Comparison of ENCODE assay signal across 9 mouse cellular contexts in genomic region chr2:167250736-167251337, GRCm38 (mm10). TPM values are rescaled to one million over a fixed set of nuclear protein-coding genes. Genes with fewer than 3 reads are reported as not detected.
A peak's percentile ranks its signal among the peaks of the same experiment; 100 is the strongest.
DNase-seq lines count a peak whose midpoint lies in the region; ATAC-seq and TF ChIP-seq lines count a peak whose summit lies in the region.
"Had no signal": no experiment of that assay in that cellular context is flagged by ENCODE, and none has a peak within 500 bp of the region (broad histone marks: within the 10 kb centered on the region; RNA-seq: fewer than 3 reads in every experiment).

No protein-coding gene starts in this region.

- no peaks in the 10 kb centered on the region for H3K4me1 ChIP-seq in hindbrain, postnatal 0 days (ENCODE audit: insufficient read depth, low read length)
- no peaks in the 10 kb centered on the region for H3K4me1 ChIP-seq in hindbrain, embryonic 16.5 days (ENCODE audit: control insufficient read depth, insufficient read depth, low read depth, low read length)
- H3K4me1 ChIP-seq in heart, embryonic 14.5 days (ENCODE audit: control insufficient read depth in 2 of 2, insufficient read depth in 2 of 2, low read length in 2 of 2): peaks cover 22 to 29% of the 10 kb centered on the region in 2 experiments
- peaks cover 35% of the 10 kb centered on the region for H3K4me1 ChIP-seq in lung, embryonic 15.5 days
- H3K4me1 ChIP-seq in neural tube, embryonic 15.5 days: 0 out of 2 replicates have a peak, but pooled peaks cover 8% of the 10 kb centered on the region

- H3K27me3 ChIP-seq in hindbrain, postnatal 0 days (ENCODE audit: insufficient read depth, low read length): no peaks in the 10 kb centered on the region
- H3K27me3 ChIP-seq in hindbrain, embryonic 16.5 days (replicated peaks; ENCODE audit: control insufficient read depth, insufficient read depth, low read length): no peaks in the 10 kb centered on the region
- H3K27me3 ChIP-seq in heart, embryonic 14.5 days (ENCODE audit: control insufficient read depth, insufficient read depth, low read length): no peaks in the 10 kb centered on the region
- no peaks in the 10 kb centered on the region for H3K27me3 ChIP-seq in lung, embryonic 15.5 days
- no peaks in the 10 kb centered on the region for H3K27me3 ChIP-seq in neural tube, embryonic 15.5 days (replicated peaks)

- peak; percentile 35; the same call in 1 of the 2 replicates for ATAC-seq in hindbrain, postnatal 0 days
- no peak for ATAC-seq in hindbrain, embryonic 16.5 days
- no peak for ATAC-seq in heart, embryonic 14.5 days (ENCODE audit: insufficient number of reproducible peaks, insufficient read depth, low FRiP score, low read depth)
- ATAC-seq in lung, embryonic 15.5 days (ENCODE audit: borderline replicate concordance, extremely low read depth, low FRiP score, low TSS enrichment): peak; percentile 55; the same call in 1 of the 2 replicates
- no peak for ATAC-seq in neural tube, embryonic 15.5 days (ENCODE audit: low FRiP score)

- 31% methylated on average over 7 of the region's 7 CpGs for WGBS in hindbrain, postnatal 0 days
- 40% methylated on average over 7 of the region's 7 CpGs for WGBS in hindbrain, embryonic 16.5 days
- WGBS in heart, embryonic 14.5 days: 23% methylated on average over 7 of the region's 7 CpGs
- WGBS in lung, embryonic 15.5 days: 15% methylated on average over 7 of the region's 7 CpGs
- WGBS in neural tube, embryonic 15.5 days: 35% methylated on average over 7 of the region's 7 CpGs

- no peak for TF ChIP-seq CTCF in hindbrain, postnatal 0 days (IDR thresholded peaks at IDR 0.05; ENCODE audit: low read depth)

- DNase-seq in hindbrain, postnatal 0 days (ENCODE audit: low spot score): no peak
- DNase-seq in adrenal gland, postnatal 25 days: peak; percentile 49
- DNase-seq in left cerebral cortex, adult 18-20 months (ENCODE audit: low spot score in 2 of 2): no peak
- DNase-seq in thymus, postnatal 10 days (ENCODE audit: low spot score in 2 of 2): no peak

- no peak overlapping the region for H3K9ac ChIP-seq in hindbrain, postnatal 0 days (replicated peaks; ENCODE audit: low read length)
- H3K9ac ChIP-seq in hindbrain, embryonic 16.5 days (ENCODE audit: low read depth, low read length): no peak overlapping the region
- H3K9ac ChIP-seq in heart, embryonic 14.5 days (ENCODE audit: low read length): no peak overlapping the region
- no peak overlapping the region for H3K9ac ChIP-seq in lung, embryonic 15.5 days
- no peak overlapping the region for H3K9ac ChIP-seq in neural tube, embryonic 15.5 days (replicated peaks)

- no peaks in the 10 kb centered on the region for H3K36me3 ChIP-seq in hindbrain, postnatal 0 days (ENCODE audit: insufficient read depth, low read length)
- no peaks in the 10 kb centered on the region for H3K36me3 ChIP-seq in hindbrain, embryonic 16.5 days (ENCODE audit: control insufficient read depth, insufficient read depth, low read length)
- H3K36me3 ChIP-seq in heart, embryonic 14.5 days (ENCODE audit: control insufficient read depth, insufficient read depth, low read length): no peaks in the 10 kb centered on the region
- H3K36me3 ChIP-seq in lung, embryonic 15.5 days: no peaks in the 10 kb centered on the region
- H3K36me3 ChIP-seq in neural tube, embryonic 15.5 days: no peaks in the 10 kb centered on the region

- no peak overlapping the region for H3K27ac ChIP-seq in hindbrain, postnatal 0 days
- H3K27ac ChIP-seq in hindbrain, embryonic 16.5 days (ENCODE audit: low read depth, low read length): no peak overlapping the region
- peak overlapping the region; percentile 18 to 38; a peak in 2 of 4 replicates for H3K27ac ChIP-seq in heart, embryonic 14.5 days (replicated peaks in 1 of 2; ENCODE audit: control insufficient read depth in 1 of 2, insufficient read depth in 1 of 2, low read depth in 2 of 2, low read length in 2 of 2)
- H3K27ac ChIP-seq in lung, embryonic 15.5 days: peak overlapping the region; percentile 75
- no peak overlapping the region for H3K27ac ChIP-seq in neural tube, embryonic 15.5 days (replicated peaks)

- no peak overlapping the region for H3K4me3 ChIP-seq in hindbrain, postnatal 0 days (ENCODE audit: low read length)
- no peak overlapping the region for H3K4me3 ChIP-seq in hindbrain, embryonic 16.5 days (ENCODE audit: low read length)
- H3K4me3 ChIP-seq in heart, embryonic 14.5 days (ENCODE audit: control insufficient read depth in 1 of 2, insufficient read depth in 1 of 2, low read depth in 1 of 2, low read length in 2 of 2): no peak overlapping the region
- H3K4me3 ChIP-seq in lung, embryonic 15.5 days: no peak overlapping the region
- H3K4me3 ChIP-seq in neural tube, embryonic 15.5 days (replicated peaks): no peak overlapping the region

- H3K4me2 ChIP-seq in hindbrain, postnatal 0 days (ENCODE audit: low read depth, low read length): no peak overlapping the region
- no peak overlapping the region for H3K4me2 ChIP-seq in hindbrain, embryonic 16.5 days (ENCODE audit: low read length)
- no peak overlapping the region for H3K4me2 ChIP-seq in heart, embryonic 14.5 days (ENCODE audit: low read length)
- peak overlapping the region; percentile 40 for H3K4me2 ChIP-seq in lung, embryonic 15.5 days
- H3K4me2 ChIP-seq in neural tube, embryonic 15.5 days: no peak overlapping the region

- H3K9me3 ChIP-seq in hindbrain, postnatal 0 days (ENCODE audit: low read length): no peaks in the 10 kb centered on the region
- no peaks in the 10 kb centered on the region for H3K9me3 ChIP-seq in hindbrain, embryonic 16.5 days (ENCODE audit: control insufficient read depth, low read length)
- no peaks in the 10 kb centered on the region for H3K9me3 ChIP-seq in heart, embryonic 14.5 days (ENCODE audit: control insufficient read depth, low read length)
- no peaks in the 10 kb centered on the region for H3K9me3 ChIP-seq in lung, embryonic 15.5 days
- no peaks in the 10 kb centered on the region for H3K9me3 ChIP-seq in neural tube, embryonic 15.5 days (replicated peaks)

RNA-seq across cellular contexts. Expression of gene Ptgis, which starts 10.4 kb away (rescaled TPM):
- 3.2 and 7.7 TPM in 2 replicates for total RNA-seq in hindbrain, postnatal 0 days (2014; rRNA removed)
- polyA plus RNA-seq in hindbrain, postnatal 0 days (2015; fragmentation: Nextera tagmentation; extraction: Ambion mirVana): 4.1 and 4.4 TPM in 2 replicates
- polyA plus RNA-seq in hindbrain, embryonic 16.5 days (2015; fragmentation: Nextera tagmentation; extraction: Ambion mirVana): 4.2 and 5.5 TPM in 2 replicates
- total RNA-seq in adrenal gland, postnatal 25 days (2021): 17.7 and 24.9 TPM in 2 replicates
- polyA plus RNA-seq in heart, embryonic 14.5 days (2014; fragmentation: Nextera tagmentation; extraction: Ambion mirVana): 19.2 and 21.2 TPM in 2 replicates
- polyA plus RNA-seq in lung, embryonic 15.5 days (2015; fragmentation: Nextera tagmentation; extraction: Ambion mirVana): 14.5 and 15.7 TPM in 2 replicates
- 1 to 10 TPM; 1.5 to 2.4 TPM for total RNA-seq in left cerebral cortex, adult 18-20 months (2021)
- 5.6 and 6.7 TPM in 2 replicates for polyA plus RNA-seq in neural tube, embryonic 15.5 days (2015; fragmentation: Nextera tagmentation; extraction: Ambion mirVana)
- total RNA-seq: megakaryocyte, adult 5-6 weeks had no signal

Comparison
In these comparisons a context has a peak if more than half of its experiments do, and no peak if none do; other contexts are left out.
1. ATAC-seq: peak in hindbrain, postnatal 0 days (single experiment) and lung, embryonic 15.5 days (single experiment); none in hindbrain, embryonic 16.5 days (single experiment), heart, embryonic 14.5 days (single experiment) and neural tube, embryonic 15.5 days (single experiment).
2. H3K27ac ChIP-seq: peak in heart, embryonic 14.5 days (2 of 2) and lung, embryonic 15.5 days (single experiment); none in hindbrain, postnatal 0 days (single experiment), hindbrain, embryonic 16.5 days (single experiment) and neural tube, embryonic 15.5 days (single experiment).